Mouse (Mus musculus): ENCODE results near the gene C1ql1. TPM values are rescaled to one million over a fixed set of nuclear protein-coding genes. Genes with fewer than 3 reads are reported as not detected.
A peak's percentile ranks its signal among the peaks of the same experiment; 100 is the strongest.

Gene C1ql1
- polyA plus RNA-seq (2016; fragmentation: Nextera tagmentation; extraction: Ambion mirVana) = 2.6 and 2.8 TPM in 2 replicates

GRCm38 (mm10) chr11:102946265-102946991, at the start of gene C1ql1:
TSS of gene C1ql1 (minus strand) at chr11:102946688.
- Histone ChIP-seq H3K27me3 (ENCODE audit: poor library complexity, severe bottlenecking) (peaks cover 94% of the 10 kb centered on the region), H3K4me1 (peaks cover 54% of the 10 kb centered on the region), H3K27ac (peak within 1 kb of the TSS; percentile 81), H3K9me3 (no peaks in the 10 kb centered on the region), H3K4me3 (peak within 1 kb of the TSS; percentile 53), H3K36me3 (replicated peaks) (no peaks in the 10 kb centered on the region)
- under 1% methylated on average over 81 of the region's 87 CpGs for WGBS
- peak; percentile 90 for DNase-seq (ENCODE audit: extremely low spot score, low spot score)

- H3K36me3 ChIP-seq (replicated peaks) = peaks cover 66% of the 10 kb centered on the region
- 90% methylated on average over 18 of the region's 18 CpGs for WGBS
- H3K4me3 ChIP-seq = no peak overlapping the region
- peaks cover 28% of the 10 kb centered on the region for H3K27me3 ChIP-seq (ENCODE audit: poor library complexity, severe bottlenecking)
- peak overlapping the region; percentile 75; the same call in 1 of the 2 replicates for H3K27ac ChIP-seq
- H3K4me1 ChIP-seq = peaks cover 53% of the 10 kb centered on the region
- H3K9me3 ChIP-seq = no peaks in the 10 kb centered on the region
- no peak for DNase-seq (ENCODE audit: extremely low spot score, low spot score)
These were observed 48.5 kb upstream of the C1ql1 start for GRCm38 (mm10) chr11:102994952-102995351.

GRCm38 (mm10) chr11:102993420-102994029, 47.0 kb upstream of the C1ql1 start:
- Histone ChIP-seq H3K36me3 (replicated peaks) (peaks cover 52% of the 10 kb centered on the region), H3K4me3 (peak overlapping the region; percentile 13; the same call in 1 of the 2 replicates), H3K27me3 (ENCODE audit: poor library complexity, severe bottlenecking) (peaks cover 42% of the 10 kb centered on the region), H3K4me1 (peaks cover 59% of the 10 kb centered on the region), H3K9me3 (no peaks in the 10 kb centered on the region), H3K27ac (peak overlapping the region; percentile 75)
- peak; percentile 62 for DNase-seq (ENCODE audit: extremely low spot score, low spot score)
- 28% methylated on average over 17 of the region's 17 CpGs for WGBS

- H3K27me3 ChIP-seq (ENCODE audit: poor library complexity, severe bottlenecking) = peaks cover 48% of the 10 kb centered on the region
- WGBS = 4% methylated on average over 5 of the region's 5 CpGs
- peaks cover 46% of the 10 kb centered on the region for H3K36me3 ChIP-seq (replicated peaks)
- peak overlapping the region; percentile 13; the same call in 1 of the 2 replicates for H3K4me3 ChIP-seq
- H3K9me3 ChIP-seq = no peaks in the 10 kb centered on the region
- peaks cover 59% of the 10 kb centered on the region for H3K4me1 ChIP-seq
- peak overlapping the region; percentile 75; the same call in 1 of the 2 replicates for H3K27ac ChIP-seq
- peak; percentile 87 for DNase-seq (ENCODE audit: extremely low spot score, low spot score)
These were observed 46.5 kb upstream of the C1ql1 start for GRCm38 (mm10) chr11:102992940-102993339.

- H3K4me1 ChIP-seq = peaks cover 59% of the 10 kb centered on the region
These were observed 45.2 kb upstream of the C1ql1 start for GRCm38 (mm10) chr11:102991681-102992080.

GRCm38 (mm10) chr11:102990152-102990663, 43.7 kb upstream of the C1ql1 start:
- peak overlapping the region; percentile 62; the same call in 1 of the 2 replicates for H3K27ac ChIP-seq
- peaks cover 57% of the 10 kb centered on the region for H3K27me3 ChIP-seq (ENCODE audit: poor library complexity, severe bottlenecking)
- H3K36me3 ChIP-seq (replicated peaks) = peaks cover 18% of the 10 kb centered on the region
- 1% methylated on average over 29 of the region's 29 CpGs for WGBS
- peak overlapping the region; percentile 55 for H3K4me3 ChIP-seq
- H3K4me1 ChIP-seq = peaks cover 59% of the 10 kb centered on the region
- no peaks in the 10 kb centered on the region for H3K9me3 ChIP-seq
- DNase-seq (ENCODE audit: extremely low spot score, low spot score) = no peak

More at GRCm38 (mm10) chr11:102991681-102992080, 45.2 kb upstream of the C1ql1 start:
- DNase-seq (ENCODE audit: extremely low spot score, low spot score) = peak; percentile 56
- H3K36me3 ChIP-seq (replicated peaks) = peaks cover 33% of the 10 kb centered on the region
- peak overlapping the region; percentile 78 for H3K27ac ChIP-seq
- no peaks in the 10 kb centered on the region for H3K9me3 ChIP-seq
- WGBS = under 1% methylated on average over 16 of the region's 16 CpGs
- H3K4me3 ChIP-seq = peak overlapping the region; percentile 42
- peaks cover 57% of the 10 kb centered on the region for H3K27me3 ChIP-seq (ENCODE audit: poor library complexity, severe bottlenecking)

GRCm38 (mm10) chr11:102989641-102990151, 43.2 kb upstream of the C1ql1 start:
- peaks cover 13% of the 10 kb centered on the region for H3K36me3 ChIP-seq (replicated peaks)
- peaks cover 59% of the 10 kb centered on the region for H3K4me1 ChIP-seq
- peak overlapping the region; percentile 55 for H3K4me3 ChIP-seq
- H3K27ac ChIP-seq = peak overlapping the region; percentile 62; the same call in 1 of the 2 replicates
- no peak for DNase-seq (ENCODE audit: extremely low spot score, low spot score)
- H3K27me3 ChIP-seq (ENCODE audit: poor library complexity, severe bottlenecking) = peaks cover 57% of the 10 kb centered on the region
- WGBS = 4% methylated on average over 28 of the region's 28 CpGs
- H3K9me3 ChIP-seq = no peaks in the 10 kb centered on the region

GRCm38 (mm10) chr11:102985160-102985559, 38.7 kb upstream of the C1ql1 start:
- Histone ChIP-seq H3K9me3 (no peaks in the 10 kb centered on the region), H3K27me3 (ENCODE audit: poor library complexity, severe bottlenecking) (peaks cover 35% of the 10 kb centered on the region), H3K36me3 (replicated peaks) (no peaks in the 10 kb centered on the region), H3K4me3 (no peak overlapping the region), H3K4me1 (peaks cover 33% of the 10 kb centered on the region), H3K27ac (no peak overlapping the region)
- no peak for DNase-seq (ENCODE audit: extremely low spot score, low spot score)
- 67% methylated on average over 6 of the region's 6 CpGs for WGBS

- WGBS = 76% methylated on average over 4 of the region's 4 CpGs
- Histone ChIP-seq H3K9me3 (no peaks in the 10 kb centered on the region), H3K4me3 (no peak overlapping the region), H3K4me1 (peaks cover 27% of the 10 kb centered on the region), H3K27ac (no peak overlapping the region), H3K36me3 (replicated peaks) (no peaks in the 10 kb centered on the region), H3K27me3 (ENCODE audit: poor library complexity, severe bottlenecking) (peaks cover 30% of the 10 kb centered on the region)
- no peak for DNase-seq (ENCODE audit: extremely low spot score, low spot score)
These were observed 38.1 kb upstream of the C1ql1 start for GRCm38 (mm10) chr11:102984615-102985014.

- Histone ChIP-seq H3K9me3 (no peaks in the 10 kb centered on the region), H3K4me3 (no peak overlapping the region), H3K27me3 (ENCODE audit: poor library complexity, severe bottlenecking) (peaks cover 24% of the 10 kb centered on the region), H3K27ac (no peak overlapping the region), H3K4me1 (peaks cover 25% of the 10 kb centered on the region), H3K36me3 (replicated peaks) (no peaks in the 10 kb centered on the region)
- DNase-seq (ENCODE audit: extremely low spot score, low spot score) = no peak
- WGBS = 92% methylated on average over 9 of the region's 9 CpGs
These were observed 37.6 kb upstream of the C1ql1 start for GRCm38 (mm10) chr11:102984086-102984485.

GRCm38 (mm10) chr11:102981151-102981890, 34.8 kb upstream of the C1ql1 start:
- Histone ChIP-seq H3K4me1 (peaks cover 31% of the 10 kb centered on the region), H3K36me3 (replicated peaks) (no peaks in the 10 kb centered on the region), H3K4me3 (no peak overlapping the region), H3K27me3 (ENCODE audit: poor library complexity, severe bottlenecking) (peaks cover 4% of the 10 kb centered on the region; the same call in 1 of the 2 replicates), H3K27ac (no peak overlapping the region), H3K9me3 (no peaks in the 10 kb centered on the region)
- no peak for DNase-seq (ENCODE audit: extremely low spot score, low spot score)
- 77% methylated on average over 10 of the region's 10 CpGs for WGBS

GRCm38 (mm10) chr11:102978052-102978666, 31.7 kb upstream of the C1ql1 start:
- 0 out of 2 replicates have a peak, but pooled peaks cover 4% of the 10 kb centered on the region for H3K27me3 ChIP-seq (ENCODE audit: poor library complexity, severe bottlenecking)
- H3K4me1 ChIP-seq = peaks cover 12% of the 10 kb centered on the region
- WGBS = 70% methylated on average over 6 of the region's 6 CpGs
- H3K27ac ChIP-seq = no peak overlapping the region
- no peaks in the 10 kb centered on the region for H3K9me3 ChIP-seq
- no peak for DNase-seq (ENCODE audit: extremely low spot score, low spot score)
- no peak overlapping the region for H3K4me3 ChIP-seq
- no peaks in the 10 kb centered on the region for H3K36me3 ChIP-seq (replicated peaks)

Measured in forebrain, embryonic 10.5 days (tissue).